Mouse (Mus musculus) embryo, embryonic 9.5 days (tissue): ENCODE measurements around the gene Traf5.

ENCODE experiments used
- DNase-seq: peaks from one replicate; pipeline ENCODE4 v3.0.0-alpha.2; 2017; ENCODE audit errors: extremely low spot score

Gene Traf5

DNA sequence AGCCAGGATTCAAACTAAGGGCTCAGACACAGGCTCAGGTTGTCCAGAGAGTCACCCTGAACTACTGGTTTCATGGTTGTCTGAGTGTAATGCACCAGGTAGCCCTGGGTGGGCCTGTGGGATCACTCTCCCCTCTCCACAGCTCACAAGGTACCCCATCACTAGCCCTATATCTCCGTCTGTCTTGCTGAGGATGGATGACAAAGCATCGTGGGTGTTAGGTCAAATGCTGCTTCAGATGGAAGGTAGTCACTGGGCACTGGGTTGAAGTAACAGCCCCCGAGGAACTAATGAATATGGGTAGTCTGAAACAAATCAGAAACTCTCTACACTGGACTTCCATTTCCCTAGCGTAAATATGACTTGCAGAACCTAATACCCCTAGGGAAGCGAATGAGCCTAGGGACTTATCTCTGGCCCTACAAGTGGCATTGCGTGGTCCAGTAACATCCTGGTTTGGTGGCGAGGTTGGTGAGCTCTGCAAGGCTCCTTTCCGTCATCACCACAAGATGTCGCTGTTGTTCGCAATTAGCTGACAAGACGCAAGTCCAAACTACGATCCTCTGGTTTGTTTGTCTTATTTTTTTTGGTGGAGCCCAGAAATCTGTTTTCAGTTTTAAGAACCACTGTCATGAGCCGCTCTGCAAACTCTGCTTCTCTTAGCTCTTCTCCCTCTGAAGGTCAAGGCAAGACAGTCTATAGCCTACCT lies 127.4 kb downstream of the Traf5 start:
- peak; percentile 82 for DNase-seq

DNA sequence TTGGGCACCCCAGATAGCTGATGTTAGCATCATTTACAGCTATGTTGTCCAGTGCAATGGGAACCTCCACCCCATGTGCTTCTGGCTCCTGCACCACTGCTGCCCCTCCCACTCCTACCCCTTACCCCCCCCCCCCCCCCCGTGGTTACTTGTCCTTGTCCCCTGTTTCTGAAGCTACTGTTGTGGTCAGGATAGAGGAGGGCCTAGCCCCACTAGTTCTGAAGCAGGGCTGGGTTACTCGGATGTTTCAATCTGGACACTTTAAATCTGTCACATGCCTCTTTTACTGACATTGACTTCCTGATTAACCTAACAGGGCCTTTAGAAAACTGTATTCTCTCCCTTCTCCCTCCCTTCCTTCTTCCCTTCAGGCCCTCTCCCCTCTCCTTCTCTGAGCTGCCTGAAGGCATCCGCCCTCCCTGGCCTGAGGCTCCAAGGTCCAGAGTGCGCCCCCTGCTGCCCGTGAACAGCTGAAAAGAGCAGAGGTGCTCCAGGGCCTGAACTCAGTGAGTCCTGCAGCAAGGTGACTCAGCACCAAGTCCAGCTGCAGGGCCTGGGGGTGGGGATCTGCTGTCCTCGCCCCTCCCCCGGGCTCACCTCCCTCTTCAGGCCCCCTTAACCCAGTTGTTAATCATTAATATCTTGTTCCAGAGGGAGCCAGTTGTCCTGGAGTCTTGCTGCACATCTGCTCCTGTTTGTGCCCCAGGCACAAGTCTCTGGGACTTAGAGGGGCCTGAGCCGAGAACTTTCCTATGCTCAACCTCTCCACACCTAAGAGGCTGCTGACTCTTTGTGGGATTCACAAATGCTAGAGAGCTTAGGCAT lies 128.2 kb downstream of the Traf5 start:
- peak; percentile 75 for DNase-seq

DNA sequence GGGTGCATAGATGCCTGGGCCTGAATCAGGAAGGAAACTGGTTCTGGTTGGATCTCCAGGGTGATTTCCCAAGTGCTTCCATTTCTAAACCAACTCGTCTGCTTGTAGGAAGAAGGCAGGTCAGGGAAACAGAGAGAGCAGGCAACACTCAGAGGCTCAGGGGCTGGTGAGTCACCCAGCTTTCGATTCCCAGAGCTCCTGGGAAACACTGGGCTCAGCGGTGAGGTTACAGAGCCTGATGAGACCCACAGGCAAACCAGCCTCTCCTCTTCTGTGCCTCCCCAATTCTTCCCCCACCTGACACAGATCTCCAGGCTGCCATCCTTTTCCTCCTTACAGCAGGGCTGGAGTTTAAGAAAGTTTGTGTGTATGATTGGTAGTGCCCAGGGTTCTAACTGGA lies 128.9 kb downstream of the Traf5 start:
- DNase-seq: no peak

DNA sequence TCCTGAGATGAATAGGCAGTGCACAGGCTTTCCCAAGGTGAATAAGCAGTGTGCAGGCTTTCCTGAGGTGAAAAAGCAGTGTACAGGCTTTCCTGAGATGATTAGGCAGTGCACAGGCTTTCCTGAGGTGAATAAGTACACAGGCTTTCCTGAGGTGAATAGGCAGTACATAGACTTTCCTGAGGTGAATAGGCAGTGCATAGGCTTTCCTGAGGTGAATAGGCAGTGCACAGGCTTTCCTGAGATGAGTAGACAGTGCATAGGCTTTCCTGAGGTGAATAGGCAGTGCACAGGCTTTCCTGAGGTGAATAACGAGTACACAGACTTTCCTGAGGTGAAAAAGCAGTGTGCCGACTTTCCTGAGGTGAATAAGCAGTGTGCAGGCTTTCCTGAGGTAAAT lies 131.4 kb downstream of the Traf5 start:
- DNase-seq: no peak

DNA sequence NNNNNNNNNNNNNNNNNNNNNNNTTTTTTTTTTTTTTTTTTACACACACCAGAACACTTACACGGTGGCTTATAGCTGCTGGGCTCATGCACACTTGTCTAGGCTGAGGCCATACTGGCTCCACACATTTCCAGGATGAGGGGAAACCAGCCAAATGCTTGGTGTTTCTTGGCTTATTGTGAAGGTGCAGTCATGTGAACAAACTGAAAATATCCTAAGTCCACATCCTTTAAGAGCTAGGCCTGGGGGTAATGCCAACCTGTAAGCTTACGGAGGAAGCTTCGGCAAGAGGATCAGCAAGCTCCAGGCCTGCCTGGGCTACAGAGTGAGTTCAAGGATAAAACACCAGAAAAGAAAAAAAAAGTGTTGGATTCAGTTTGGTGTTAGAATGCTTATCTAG lies 135.0 kb downstream of the Traf5 start:
- no peak for DNase-seq

DNA sequence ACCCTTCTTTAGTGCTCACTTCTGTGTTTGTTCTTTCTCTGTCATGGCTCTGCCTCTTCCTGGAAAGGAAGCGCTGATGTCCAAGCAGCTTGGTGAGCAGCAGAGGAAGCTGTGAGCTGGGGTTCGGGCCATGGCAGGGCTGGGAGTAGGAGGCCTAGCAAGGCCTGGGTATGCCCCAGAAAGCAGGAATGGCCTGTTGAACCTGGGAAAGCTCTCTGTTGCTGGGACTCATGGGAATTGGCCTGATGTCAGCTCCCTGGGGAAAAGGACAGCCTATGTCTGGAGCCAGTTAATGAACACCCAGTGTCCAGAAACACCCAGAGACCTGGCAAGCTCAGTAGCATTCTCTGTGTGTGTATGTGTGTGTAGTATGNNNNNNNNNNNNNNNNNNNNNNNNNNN lies 135.5 kb downstream of the Traf5 start:
- no peak for DNase-seq

DNA sequence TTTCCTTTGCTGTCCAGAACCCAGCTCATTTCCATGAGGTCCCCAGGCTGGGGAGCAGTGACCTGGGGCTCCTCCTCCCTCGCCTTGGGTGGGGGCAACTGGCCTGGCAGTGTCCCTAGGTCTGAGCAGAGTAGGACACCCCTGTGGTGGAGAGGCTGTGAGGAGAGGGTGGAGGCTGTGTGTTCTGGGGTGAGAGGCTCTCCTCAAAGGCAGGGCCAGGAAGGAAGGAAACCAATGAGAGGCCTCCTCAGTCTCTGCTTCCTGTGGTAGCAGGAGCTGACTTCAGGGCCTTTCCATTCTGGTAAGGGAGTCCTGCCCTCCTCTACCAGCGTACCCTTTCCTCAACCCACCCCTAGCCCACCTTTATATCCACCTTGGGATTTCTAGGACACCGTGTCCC lies 136.1 kb downstream of the Traf5 start:
- DNase-seq: no peak

DNA sequence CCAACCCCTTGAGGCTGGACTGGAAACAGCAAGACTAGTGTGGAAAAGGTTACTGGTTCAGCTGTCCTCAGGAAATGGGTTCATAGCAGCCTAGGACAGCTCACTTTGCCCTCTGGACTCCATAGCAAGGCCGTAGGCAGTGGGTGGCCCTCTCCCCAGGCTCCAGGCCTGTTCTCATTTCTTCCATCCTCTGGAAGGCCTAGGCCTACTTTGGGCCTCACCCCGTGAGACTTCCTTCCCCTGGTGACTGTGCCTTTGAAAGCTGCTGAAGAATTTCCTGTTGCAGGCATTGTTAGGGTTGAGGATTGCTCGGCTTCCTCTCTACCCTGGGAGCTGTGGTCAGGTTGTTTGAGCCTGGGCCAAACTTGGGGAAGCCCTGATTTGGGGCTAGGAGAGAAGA lies 137.3 kb downstream of the Traf5 start:
- DNase-seq: no peak

DNA sequence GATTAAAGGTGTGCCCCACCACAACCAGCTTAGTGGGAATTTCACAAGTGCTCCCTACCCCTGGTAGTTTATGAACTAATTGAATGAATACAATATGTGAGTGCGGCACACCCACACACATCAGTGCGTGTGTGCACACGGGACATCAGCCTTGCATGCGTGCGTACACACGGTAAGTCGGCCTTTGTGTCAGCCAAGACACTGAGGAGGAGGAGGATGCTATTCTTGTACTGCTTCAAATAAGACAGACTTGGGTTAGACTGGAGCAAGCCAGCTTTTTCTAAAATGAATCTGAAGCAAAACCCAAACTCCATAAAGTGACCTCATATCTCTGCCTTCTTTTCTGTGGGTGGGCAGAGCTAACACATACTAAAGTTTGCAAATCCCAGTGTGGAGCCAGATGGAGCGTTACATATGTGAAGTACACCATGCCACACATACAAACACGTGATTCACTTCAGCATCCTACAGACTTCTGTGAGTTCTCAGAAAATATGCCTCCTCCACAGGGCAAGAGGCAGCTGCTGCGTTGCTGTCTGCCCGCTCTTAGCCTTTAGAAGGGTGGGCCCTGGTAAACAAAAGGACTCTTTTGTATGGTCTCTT lies 139.5 kb downstream of the Traf5 start:
- no peak for DNase-seq

DNA sequence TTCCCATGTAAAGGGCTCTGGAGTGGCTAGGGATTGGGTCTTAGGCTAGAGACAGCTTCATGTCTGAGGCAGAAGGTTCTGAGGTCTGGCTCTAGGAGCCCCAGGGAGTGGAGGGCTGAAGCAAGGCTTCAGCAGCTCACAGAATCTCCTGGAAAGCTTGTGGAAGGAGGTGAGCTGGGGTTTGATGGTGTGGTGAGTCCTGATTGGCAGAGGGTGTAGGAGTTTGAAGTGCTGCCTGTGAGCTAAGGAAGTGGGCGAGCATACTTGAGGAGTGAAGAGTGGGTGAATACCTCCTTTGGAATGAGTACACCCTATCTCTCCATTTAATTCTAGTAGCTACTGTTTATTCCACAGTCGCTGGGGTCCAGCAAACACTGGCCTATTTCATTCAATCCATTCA lies 141.7 kb downstream of the Traf5 start:
- no peak for DNase-seq

DNA sequence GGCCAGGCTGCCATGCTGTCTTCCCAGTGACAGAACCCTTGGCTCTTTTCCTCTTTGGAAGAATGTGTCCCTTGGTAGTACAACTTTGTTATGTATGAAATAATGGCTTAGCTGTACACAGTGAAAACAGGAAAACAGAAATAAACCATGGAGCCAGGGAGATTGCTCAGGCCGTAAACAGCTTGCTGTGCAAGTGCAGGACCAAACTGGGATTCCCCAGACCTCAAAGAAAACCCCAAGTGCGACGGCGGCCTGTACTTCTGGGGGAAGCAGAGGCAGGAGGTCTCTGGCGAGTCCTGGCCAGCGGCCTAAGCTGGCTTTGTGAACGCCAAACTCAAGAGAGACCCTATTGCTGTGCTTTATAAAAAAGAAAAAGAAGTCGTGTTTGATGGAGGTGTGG lies 143.8 kb downstream of the Traf5 start:
- DNase-seq: no peak

DNA sequence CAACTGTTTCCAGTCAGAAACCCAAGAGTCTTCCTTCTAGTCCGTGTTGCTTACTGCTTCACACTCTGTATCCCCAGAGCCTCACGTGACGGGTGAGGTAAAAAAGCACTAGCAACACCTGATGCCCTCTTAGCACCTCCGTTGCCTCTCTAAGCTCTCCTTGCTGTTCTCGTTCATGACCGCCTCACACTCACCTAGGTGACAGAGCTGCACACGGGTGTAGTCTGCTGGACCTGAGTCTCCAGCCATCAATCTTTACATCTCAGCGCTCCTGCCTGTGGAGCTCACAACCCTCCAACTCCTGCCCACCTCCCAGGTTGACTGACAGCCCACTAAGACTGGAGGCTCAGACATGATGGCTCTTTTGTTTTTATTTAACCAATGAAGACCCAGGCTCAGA lies 144.6 kb downstream of the Traf5 start:
- DNase-seq: no peak
